Mouse (Mus musculus) erythroblast, embryonic 14.5 days (primary cell): ENCODE measurements around the gene Lpp. TPM values are rescaled to one million over a fixed set of nuclear protein-coding genes. Genes with fewer than 3 reads are reported as not detected.
"Not testable (repeated sequence)": the region's sequence is repeated elsewhere in the genome, so short reads cannot be mapped to it uniquely, and the experiment has no call there.

Experiments
- H3K27me3 ChIP-seq: 2 replicates; pipeline ENCODE4 v1.6.1; 2012; ENCODE audit warnings: inconsistent platforms; ENCODE audit not compliant: control insufficient read depth
- H3K36me3 ChIP-seq: 2 replicates; pipeline ENCODE4 v1.6.1; 2012; ENCODE audit warnings: mild to moderate bottlenecking, inconsistent platforms; ENCODE audit not compliant: control insufficient read depth
- H3K4me1 ChIP-seq: 2 replicates; pipeline ENCODE4 v1.6.1; 2012; ENCODE audit warnings: inconsistent platforms; ENCODE audit not compliant: control insufficient read depth
- H3K4me3 ChIP-seq: replicated peaks from 2 replicates; pipeline ENCODE3; 2012; ENCODE audit warnings: moderate library complexity, mild to moderate bottlenecking, inconsistent platforms
- H3K9me3 ChIP-seq: 2 replicates; pipeline ENCODE4 v1.6.1; 2012; ENCODE audit warnings: low read length, inconsistent platforms, mixed read lengths; ENCODE audit not compliant: control insufficient read depth
- GATA1 ChIP-seq: IDR thresholded peaks from 2 replicates; pipeline ENCODE4 v1.6.1; 2012; ENCODE audit warnings: low read length, inconsistent platforms, mixed read lengths
- TAL1 ChIP-seq: IDR thresholded peaks from 3 replicates; pipeline ENCODE4 v1.6.1; 2012; ENCODE audit warnings: low read length, inconsistent platforms, mixed read lengths
- polyA plus RNA-seq: library from polyadenylated mRNA; stranded (reverse); fragments of >175 nt; gene quantifications from 2 replicates; pipeline ENCODE4 v1.2.3, GENCODE M21; 2012

Gene Lpp
- polyA plus RNA-seq, 1 experiment: not detected

- Histone ChIP-seq H3K9me3 (no peaks in the 10 kb centered on the region), H3K27me3 (no peaks in the 10 kb centered on the region), H3K4me3 (no peak overlapping the region), H3K4me1 (no peaks in the 10 kb centered on the region), H3K36me3 (no peaks in the 10 kb centered on the region)
- TF ChIP-seq TAL1 (no peak), GATA1 (no peak)
Observed at GRCm38 (mm10) chr16:25010980-25011877, 617.9 kb downstream of the Lpp start.

GRCm38 (mm10) chr16:25012938-25013337 is 619.6 kb downstream of the Lpp start:
- H3K4me1 ChIP-seq: no peaks in the 10 kb centered on the region
- TF ChIP-seq TAL1: no peak
- no peak for TF ChIP-seq GATA1
- no peaks in the 10 kb centered on the region for H3K27me3 ChIP-seq
- H3K9me3 ChIP-seq: no peaks in the 10 kb centered on the region
- H3K4me3 ChIP-seq: no peak overlapping the region
- H3K36me3 ChIP-seq: no peaks in the 10 kb centered on the region

- Histone ChIP-seq H3K9me3 (no peaks in the 10 kb centered on the region), H3K36me3 (no peaks in the 10 kb centered on the region), H3K27me3 (no peaks in the 10 kb centered on the region), H3K4me3 (no peak overlapping the region), H3K4me1 (no peaks in the 10 kb centered on the region)
- TF ChIP-seq GATA1 (no peak), TAL1 (no peak)
Observed at GRCm38 (mm10) chr16:25016261-25016836, 623.0 kb downstream of the Lpp start.

- no peaks in the 10 kb centered on the region for H3K27me3 ChIP-seq
- H3K9me3 ChIP-seq: no peaks in the 10 kb centered on the region
- no peaks in the 10 kb centered on the region for H3K36me3 ChIP-seq
- no peak overlapping the region for H3K4me3 ChIP-seq
- TF ChIP-seq GATA1 (no peak), TAL1 (no peak)
- H3K4me1 ChIP-seq: no peaks in the 10 kb centered on the region
Observed at GRCm38 (mm10) chr16:25017046-25017445, 623.7 kb downstream of the Lpp start.

GRCm38 (mm10) chr16:25021743-25022359 is 628.5 kb downstream of the Lpp start:
- not testable (repeated sequence) for H3K9me3 ChIP-seq, H3K4me1 ChIP-seq, H3K27me3 ChIP-seq, H3K4me3 ChIP-seq, H3K36me3 ChIP-seq

GRCm38 (mm10) chr16:25024591-25024990 is 631.3 kb downstream of the Lpp start:
- no peaks in the 10 kb centered on the region for H3K36me3 ChIP-seq
- H3K4me3 ChIP-seq: no peak overlapping the region
- H3K27me3 ChIP-seq: no peaks in the 10 kb centered on the region
- no peaks in the 10 kb centered on the region for H3K9me3 ChIP-seq
- TF ChIP-seq TAL1 (no peak), GATA1 (no peak)
- H3K4me1 ChIP-seq: no peaks in the 10 kb centered on the region

- no peaks in the 10 kb centered on the region for H3K36me3 ChIP-seq
- no peak for TF ChIP-seq GATA1
- TF ChIP-seq TAL1: no peak
- H3K27me3 ChIP-seq: no peaks in the 10 kb centered on the region
- no peaks in the 10 kb centered on the region for H3K9me3 ChIP-seq
- H3K4me3 ChIP-seq: no peak overlapping the region
- no peaks in the 10 kb centered on the region for H3K4me1 ChIP-seq
Observed at GRCm38 (mm10) chr16:25026191-25026590, 632.9 kb downstream of the Lpp start.

GRCm38 (mm10) chr16:25029548-25029947 is 636.2 kb downstream of the Lpp start:
- TF ChIP-seq GATA1 (no peak), TAL1 (no peak)
- Histone ChIP-seq H3K9me3 (no peaks in the 10 kb centered on the region), H3K4me1 (no peaks in the 10 kb centered on the region), H3K36me3 (no peaks in the 10 kb centered on the region), H3K4me3 (no peak overlapping the region), H3K27me3 (no peaks in the 10 kb centered on the region)

- Histone ChIP-seq H3K4me3 (no peak overlapping the region), H3K9me3 (no peaks in the 10 kb centered on the region)
Observed at GRCm38 (mm10) chr16:25037361-25037760, 644.1 kb downstream of the Lpp start.

More at GRCm38 (mm10) chr16:25037361-25037760, 644.1 kb downstream of the Lpp start:
- no peak for TF ChIP-seq GATA1
- no peaks in the 10 kb centered on the region for H3K4me1 ChIP-seq
- H3K27me3 ChIP-seq: no peaks in the 10 kb centered on the region
- H3K36me3 ChIP-seq: no peaks in the 10 kb centered on the region
